Mouse (Mus musculus) forebrain, postnatal 0 days (tissue): Measurements from ENCODE around the gene Prmt7. TPM values are rescaled to one million over a fixed set of nuclear protein-coding genes. Genes with fewer than 3 reads are reported as not detected.

ENCODE experiments used
- ATAC-seq: fragments of 200-750 bp; cut with Nextera tagmentation; 2 replicates; pipeline ENCODE4 v1.8.0; 2017; ENCODE audit warnings: mild to moderate bottlenecking, moderate library complexity
- DNase-seq: peaks from one replicate; pipeline ENCODE4 v3.0.0-alpha.2; 2015
- H3K27ac ChIP-seq: fragments of 300-500 bp; sonication (generic); 2 replicates; pipeline ENCODE4 v1.5.1; 2014; ENCODE audit warnings: low read depth, mild to moderate bottlenecking, antibody characterized with exemption, low read length, moderate library complexity, mixed read lengths
- H3K27me3 ChIP-seq: fragments of 300-500 bp; sonication (generic); 2 replicates; pipeline ENCODE4 v1.6.1; 2014; ENCODE audit warnings: mild to moderate bottlenecking, low read length, mixed read lengths; ENCODE audit not compliant: insufficient read depth
- H3K36me3 ChIP-seq: fragments of 300-500 bp; sonication (generic); 2 replicates; pipeline ENCODE4 v1.6.1; 2014; ENCODE audit warnings: mild to moderate bottlenecking, moderate library complexity; ENCODE audit not compliant: insufficient read depth
- H3K4me1 ChIP-seq: fragments of 300-500 bp; sonication (generic); 2 replicates; pipeline ENCODE4 v1.6.1; 2014; ENCODE audit warnings: antibody characterized with exemption; ENCODE audit not compliant: insufficient read depth
- H3K4me2 ChIP-seq: fragments of 300-500 bp; sonication (generic); 2 replicates; pipeline ENCODE4 v1.6.1; 2014; ENCODE audit warnings: low read depth, mild to moderate bottlenecking, moderate library complexity
- H3K4me3 ChIP-seq: fragments of 300-500 bp; sonication (generic); 2 replicates; pipeline ENCODE4 v1.5.1; 2014; ENCODE audit warnings: low read depth, low read length, mixed read lengths
- H3K9ac ChIP-seq: fragments of 300-500 bp; sonication (generic); 2 replicates; pipeline ENCODE4 v1.6.1; 2014; ENCODE audit warnings: mild to moderate bottlenecking
- H3K9me3 ChIP-seq: fragments of 300-500 bp; sonication (generic); 2 replicates; pipeline ENCODE4 v1.6.1; 2016; ENCODE audit warnings: low read length
- CTCF ChIP-seq: sonication (generic); IDR thresholded peaks from 2 replicates; pipeline ENCODE4 v1.5.1; 2016; ENCODE audit warnings: antibody characterized with exemption, control low read depth, low read depth
- WGBS: fragments of 180-500 bp; shearing (Covaris S2); extraction: QIAGEN DNeasy Blood & Tissue Kit; methylation state at CpG from one replicate; pipeline ENCODE4 v1.1.7; 2014; 5-methylcytosine and 5-hydroxymethylcytosine counted together
- polyA plus RNA-seq: library from polyadenylated mRNA; unstranded; fragments of >200 nt; fragmentation: Nextera tagmentation; extraction: Ambion mirVana; gene quantifications from 2 replicates; pipeline ENCODE4 v1.2.1, GENCODE M21; 2015
- total RNA-seq: library from RNA; depleted of rRNA; stranded (reverse); fragments of >200 nt; gene quantifications from 2 replicates; pipeline ENCODE4 v1.2.3, GENCODE M21; 2014

The Prmt7 gene
- total and polyA plus RNA-seq, 2 experiments from 2014 or later: 49.6 to 65.5 TPM

GRCm38 (mm10) chr8:106213959-106214358 is 3.2 kb downstream of the Prmt7 start:
- H3K4me1 ChIP-seq: peaks cover 9% of the 10 kb centered on the region; the same call in 1 of the 2 replicates
- TF ChIP-seq CTCF: no peak
- ATAC-seq (no peak), DNase-seq (no peak)
- H3K4me2 ChIP-seq: no peak overlapping the region
- H3K9me3 ChIP-seq: no peaks in the 10 kb centered on the region
- 98% methylated on average over 3 of the region's 3 CpGs for WGBS
- H3K27ac ChIP-seq: no peak overlapping the region
- no peak overlapping the region for H3K9ac ChIP-seq
- H3K27me3 ChIP-seq: no peaks in the 10 kb centered on the region
- H3K4me3 ChIP-seq: no peak overlapping the region
- H3K36me3 ChIP-seq: peaks cover 34% of the 10 kb centered on the region

- TF ChIP-seq CTCF: peak; percentile 33; the same call in 1 of the 2 replicates
- Histone ChIP-seq H3K27ac (no peak overlapping the region), H3K4me1 (no peaks in the 10 kb centered on the region), H3K9me3 (no peaks in the 10 kb centered on the region), H3K36me3 (peaks cover 52% of the 10 kb centered on the region), H3K9ac (no peak overlapping the region), H3K4me2 (no peak overlapping the region), H3K4me3 (no peak overlapping the region), H3K27me3 (no peaks in the 10 kb centered on the region)
- WGBS: 93% methylated on average over 3 of the region's 3 CpGs
- no peak for ATAC-seq
- DNase-seq: peak; percentile 10
Measured at GRCm38 (mm10) chr8:106219620-106220019, 8.9 kb downstream of the Prmt7 start.

GRCm38 (mm10) chr8:106226589-106226988 is 15.9 kb downstream of the Prmt7 start:
- H3K4me2 ChIP-seq: no peak overlapping the region
- ATAC-seq (peak; percentile 55; the same call in 1 of the 2 replicates), DNase-seq (peak; percentile 70)
- H3K27ac ChIP-seq: peak overlapping the region; percentile 45; the same call in 1 of the 2 replicates
- TF ChIP-seq CTCF: peak; percentile 86
- no peaks in the 10 kb centered on the region for H3K27me3 ChIP-seq
- no peaks in the 10 kb centered on the region for H3K4me1 ChIP-seq
- 40% methylated on average over 9 of the region's 9 CpGs for WGBS
- peaks cover 45% of the 10 kb centered on the region for H3K36me3 ChIP-seq
- H3K4me3 ChIP-seq: no peak overlapping the region
- no peak overlapping the region for H3K9ac ChIP-seq
- no peaks in the 10 kb centered on the region for H3K9me3 ChIP-seq

- H3K36me3 ChIP-seq: peaks cover 57% of the 10 kb centered on the region
- DNase-seq (no peak), ATAC-seq (no peak)
- H3K27me3 ChIP-seq: no peaks in the 10 kb centered on the region
- H3K4me2 ChIP-seq: no peak overlapping the region
- 93% methylated on average over 7 of the region's 7 CpGs for WGBS
- H3K9ac ChIP-seq: no peak overlapping the region
- no peak for TF ChIP-seq CTCF
- no peaks in the 10 kb centered on the region for H3K4me1 ChIP-seq
- H3K27ac ChIP-seq: no peak overlapping the region
- H3K9me3 ChIP-seq: no peaks in the 10 kb centered on the region
- no peak overlapping the region for H3K4me3 ChIP-seq
Measured at GRCm38 (mm10) chr8:106231536-106231935, 20.8 kb downstream of the Prmt7 start.

GRCm38 (mm10) chr8:106232751-106233150 is 22.0 kb downstream of the Prmt7 start:
- peaks cover 62% of the 10 kb centered on the region for H3K36me3 ChIP-seq
- no peak for TF ChIP-seq CTCF
- no peaks in the 10 kb centered on the region for H3K9me3 ChIP-seq
- WGBS: 86% methylated on average over 3 of the region's 3 CpGs
- H3K4me1 ChIP-seq: no peaks in the 10 kb centered on the region
- H3K9ac ChIP-seq: no peak overlapping the region
- no peak overlapping the region for H3K4me2 ChIP-seq
- H3K4me3 ChIP-seq: no peak overlapping the region
- ATAC-seq (no peak), DNase-seq (no peak)
- H3K27me3 ChIP-seq: no peaks in the 10 kb centered on the region
- H3K27ac ChIP-seq: no peak overlapping the region

- no peak for TF ChIP-seq CTCF
- Histone ChIP-seq H3K27ac (no peak overlapping the region), H3K9ac (no peak overlapping the region), H3K9me3 (no peaks in the 10 kb centered on the region), H3K36me3 (peaks cover 60% of the 10 kb centered on the region), H3K4me2 (no peak overlapping the region), H3K4me3 (no peak overlapping the region), H3K27me3 (no peaks in the 10 kb centered on the region), H3K4me1 (no peaks in the 10 kb centered on the region)
- no peak for ATAC-seq
- DNase-seq: no peak
- 90% methylated on average over 17 of the region's 17 CpGs for WGBS
Measured at GRCm38 (mm10) chr8:106234567-106235261, 24.0 kb downstream of the Prmt7 start.

- 78% methylated on average over 5 of the region's 5 CpGs for WGBS
- Histone ChIP-seq H3K4me3 (no peak overlapping the region), H3K27ac (no peak overlapping the region), H3K4me1 (no peaks in the 10 kb centered on the region), H3K9ac (no peak overlapping the region), H3K27me3 (no peaks in the 10 kb centered on the region), H3K4me2 (no peak overlapping the region), H3K9me3 (no peaks in the 10 kb centered on the region), H3K36me3 (peaks cover 56% of the 10 kb centered on the region)
- no peak for DNase-seq
- no peak for TF ChIP-seq CTCF
- no peak for ATAC-seq
Measured at GRCm38 (mm10) chr8:106237106-106237505, 26.4 kb downstream of the Prmt7 start.
